Mouse (Mus musculus): ENCODE results near the gene Ncs1.

DNA sequence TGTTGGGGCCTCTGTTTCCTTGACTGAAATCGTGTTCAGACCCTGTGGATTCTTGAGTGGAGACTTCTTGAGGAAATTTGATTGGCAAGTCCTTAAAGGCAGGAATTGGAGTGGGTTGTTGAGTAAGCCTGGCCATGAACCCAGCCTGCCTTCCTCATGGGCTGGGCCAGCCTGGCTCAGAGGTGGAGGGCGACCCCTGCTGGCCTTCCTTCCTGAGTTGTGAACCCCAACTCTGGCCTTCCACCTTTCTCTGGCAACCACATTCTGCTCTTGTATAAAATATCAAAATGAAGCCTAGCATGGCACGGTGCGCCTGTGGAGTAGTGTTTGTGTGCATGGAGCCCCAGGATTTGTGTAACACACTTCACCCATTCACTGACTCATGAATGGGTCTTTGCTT lies 60.1 kb downstream of the Ncs1 start:
- TF ChIP-seq POLR2A (IDR thresholded peaks at IDR 0.05; ENCODE audit: control insufficient read depth, extremely low read depth, insufficient read depth, low read length, poor library complexity) (no peak), CTCF (IDR thresholded peaks at IDR 0.05; ENCODE audit: borderline replicate concordance, control insufficient read depth, extremely low read depth, insufficient read depth, low read length, poor library complexity) (peak; percentile 76; the same call in 1 of the 2 replicates)

Data from thymus, adult 2 months (tissue).